Mouse (Mus musculus): Measurements from ENCODE around the gene Prr29. TPM values are rescaled to one million over a fixed set of nuclear protein-coding genes. Genes with fewer than 3 reads are reported as not detected.
"Not testable (repeated sequence)": the region's sequence is repeated elsewhere in the genome, so short reads cannot be mapped to it uniquely, and the experiment has no call there.

Gene Prr29
- polyA plus RNA-seq, 1 experiment, result 0.32 TPM

- no peak overlapping the region for H3ac ChIP-seq (ENCODE audit: control insufficient read depth, insufficient read length)
Measured at GRCm38 (mm10) chr11:106332458-106332857, 32.8 kb upstream of the Prr29 start.

GRCm38 (mm10) chr11:106334066-106334465 is 31.2 kb upstream of the Prr29 start:
- Histone ChIP-seq H3K36me3 (ENCODE audit: control insufficient read depth, insufficient read depth) (no peaks in the 10 kb centered on the region), H3K79me2 (ENCODE audit: control insufficient read depth, insufficient read depth) (no peaks in the 10 kb centered on the region)

More at GRCm38 (mm10) chr11:106332458-106332857, 32.8 kb upstream of the Prr29 start:
- H3K4me3 ChIP-seq, result no peak overlapping the region
- H3K4me2 ChIP-seq (ENCODE audit: low read depth), result peak overlapping the region; percentile 24
- H3K36me3 ChIP-seq (ENCODE audit: control insufficient read depth, insufficient read depth), result no peaks in the 10 kb centered on the region
- no peaks in the 10 kb centered on the region for H3K27me3 ChIP-seq (ENCODE audit: control insufficient read depth, insufficient read depth, insufficient read length)
- peak in 1 of 3 experiments; percentile 75 for TF ChIP-seq MYOD1 (IDR thresholded peaks at IDR 0.05; ENCODE audit: control insufficient read depth in 1 of 3, insufficient read length in 2 of 3, low read depth in 2 of 3)
- TF ChIP-seq USF1 (IDR thresholded peaks at IDR 0.05; ENCODE audit: low read depth), result no peak
- no peak for TF ChIP-seq CEBPB (IDR thresholded peaks at IDR 0.05; ENCODE audit: insufficient read depth, poor library complexity, severe bottlenecking)
- peak in 1 of 3 experiments; percentile 37 for TF ChIP-seq MYOG (IDR thresholded peaks at IDR 0.05; ENCODE audit: control insufficient read depth in 1 of 3, insufficient read depth in 1 of 3, insufficient read length in 2 of 3, low read depth in 2 of 3)
- no peaks in the 10 kb centered on the region for H3K79me2 ChIP-seq (ENCODE audit: control insufficient read depth, insufficient read depth)

DNA sequence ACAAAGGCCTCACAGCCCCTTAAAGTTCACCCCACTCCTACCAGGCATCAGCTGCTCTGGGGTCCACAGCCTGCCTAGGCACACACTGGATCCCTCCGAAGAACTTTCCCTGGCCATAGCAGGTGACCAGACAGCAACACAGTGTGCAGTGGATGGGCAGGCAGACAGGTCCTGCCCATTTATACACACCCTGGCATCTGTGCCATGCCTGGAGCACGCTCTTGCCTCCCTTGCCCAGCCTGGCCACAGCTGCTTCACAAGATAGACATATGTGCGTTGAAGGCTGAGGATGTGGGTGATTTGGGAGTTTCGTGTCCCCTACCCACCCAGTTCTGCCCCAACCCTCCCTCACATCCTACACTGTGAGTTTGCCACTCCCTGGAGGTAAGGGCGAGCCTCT is 27.2 kb upstream of the Prr29 start:
- Histone ChIP-seq H3K79me2 (ENCODE audit: control insufficient read depth, insufficient read depth) (no peaks in the 10 kb centered on the region), H3ac (ENCODE audit: control insufficient read depth, insufficient read length) (no peak overlapping the region), H3K27me3 (ENCODE audit: control insufficient read depth, insufficient read depth, insufficient read length) (peaks cover 7% of the 10 kb centered on the region), H3K36me3 (ENCODE audit: control insufficient read depth, insufficient read depth) (peaks cover 4% of the 10 kb centered on the region), H3K4me3 (no peak overlapping the region), H3K4me2 (ENCODE audit: low read depth) (peak overlapping the region; percentile 42)
- TF ChIP-seq MYOG (IDR thresholded peaks at IDR 0.05; ENCODE audit: control insufficient read depth in 1 of 3, insufficient read depth in 1 of 3, insufficient read length in 2 of 3, low read depth in 2 of 3) (peak; percentile 40 to 93 (median 87)), USF1 (IDR thresholded peaks at IDR 0.05; ENCODE audit: low read depth) (no peak), MYOD1 (IDR thresholded peaks at IDR 0.05; ENCODE audit: control insufficient read depth in 1 of 3, insufficient read length in 2 of 3, low read depth in 2 of 3) (peak in 2 of 3 experiments; percentile 61 to 91), CEBPB (IDR thresholded peaks at IDR 0.05; ENCODE audit: insufficient read depth, poor library complexity, severe bottlenecking) (no peak)

More at GRCm38 (mm10) chr11:106334066-106334465, 31.2 kb upstream of the Prr29 start:
- Histone ChIP-seq H3ac (ENCODE audit: control insufficient read depth, insufficient read length) (no peak overlapping the region), H3K4me3 (no peak overlapping the region), H3K27me3 (ENCODE audit: control insufficient read depth, insufficient read depth, insufficient read length) (no peaks in the 10 kb centered on the region), H3K4me2 (ENCODE audit: low read depth) (peak overlapping the region; percentile 39)
- TF ChIP-seq MYOG (IDR thresholded peaks at IDR 0.05; ENCODE audit: control insufficient read depth in 1 of 3, insufficient read depth in 1 of 3, insufficient read length in 2 of 3, low read depth in 2 of 3) (peak; percentile 64 to 96 (median 72)), MYOD1 (IDR thresholded peaks at IDR 0.05; ENCODE audit: control insufficient read depth in 1 of 3, insufficient read length in 2 of 3, low read depth in 2 of 3) (peak in 2 of 3 experiments; percentile 69 to 87), MAX (IDR thresholded peaks at IDR 0.05; ENCODE audit: low read depth) (no peak), TCF3 (IDR thresholded peaks at IDR 0.05; ENCODE audit: insufficient read length, low read depth) (peak; percentile 47), POLR2AphosphoS2 (IDR thresholded peaks at IDR 0.05; ENCODE audit: insufficient read length, low read depth) (no peak), SRF (IDR thresholded peaks at IDR 0.05; ENCODE audit: control insufficient read depth, insufficient read length, low read depth) (no peak), E2F4 (IDR thresholded peaks at IDR 0.05; ENCODE audit: insufficient read depth) (no peak), REST (IDR thresholded peaks at IDR 0.05; ENCODE audit: insufficient read depth, insufficient read length) (no peak), TCF12 (IDR thresholded peaks at IDR 0.05; ENCODE audit: insufficient read depth, poor library complexity, severe bottlenecking) (peak; percentile 39)

DNA sequence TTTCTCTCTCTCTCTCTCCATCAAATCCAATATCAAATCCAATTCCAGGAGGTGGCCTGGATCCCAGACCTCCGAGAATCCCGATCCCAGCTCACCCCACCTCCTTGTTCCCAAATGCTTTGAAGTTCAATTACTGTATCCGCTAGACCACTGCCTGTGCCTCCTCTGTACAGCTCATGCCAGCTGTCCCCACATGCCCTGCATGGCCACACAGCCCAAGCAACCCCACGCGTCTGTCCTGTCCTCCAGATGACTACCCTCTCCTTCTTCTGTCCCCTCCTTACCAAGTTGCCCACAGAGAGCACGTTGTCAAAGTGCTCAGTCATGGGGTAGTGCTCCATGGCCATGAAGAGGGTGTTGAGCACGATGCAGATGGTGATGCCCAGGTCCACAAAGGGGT is 26.4 kb upstream of the Prr29 start:
- Histone ChIP-seq H3K4me3 (no peak overlapping the region), H3K4me2 (ENCODE audit: low read depth) (peak overlapping the region; percentile 28), H3K36me3 (ENCODE audit: control insufficient read depth, insufficient read depth) (peaks cover 4% of the 10 kb centered on the region), H3K27me3 (ENCODE audit: control insufficient read depth, insufficient read depth, insufficient read length) (peaks cover 10% of the 10 kb centered on the region), H3K79me2 (ENCODE audit: control insufficient read depth, insufficient read depth) (no peaks in the 10 kb centered on the region), H3ac (ENCODE audit: control insufficient read depth, insufficient read length) (no peak overlapping the region)
- TF ChIP-seq TCF12 (IDR thresholded peaks at IDR 0.05; ENCODE audit: insufficient read depth, poor library complexity, severe bottlenecking) (no peak), MYOD1 (IDR thresholded peaks at IDR 0.05; ENCODE audit: control insufficient read depth in 1 of 3, insufficient read length in 2 of 3, low read depth in 2 of 3) (peak in 2 of 3 experiments; percentile 35 to 88), MYOG (IDR thresholded peaks at IDR 0.05; ENCODE audit: control insufficient read depth in 1 of 3, insufficient read depth in 1 of 3, insufficient read length in 2 of 3, low read depth in 2 of 3) (peak; percentile 44 to 95 (median 88)), E2F4 (IDR thresholded peaks at IDR 0.05; ENCODE audit: insufficient read depth) (no peak)

DNA sequence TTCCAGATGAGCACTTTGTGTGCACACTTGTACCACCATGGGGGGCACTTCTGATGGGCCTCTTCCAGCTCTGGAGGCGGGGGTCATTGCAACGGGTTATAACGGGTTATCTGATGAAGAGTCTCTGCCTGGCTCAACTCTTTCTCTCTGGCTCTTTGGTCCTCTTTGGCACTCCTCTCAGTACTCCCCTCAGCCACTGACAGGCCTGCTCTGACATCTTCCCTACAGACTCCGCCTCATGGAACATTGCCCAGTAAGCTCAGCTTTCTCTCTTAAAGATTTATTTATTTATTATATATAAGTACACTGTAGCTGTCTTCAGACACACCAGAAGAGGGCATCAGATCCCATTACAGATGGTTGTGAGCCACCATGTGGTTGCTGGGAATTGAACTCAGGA is 25.9 kb upstream of the Prr29 start:
- H3K4me3 ChIP-seq; H3K79me2 ChIP-seq (ENCODE audit: control insufficient read depth, insufficient read depth); H3K36me3 ChIP-seq (ENCODE audit: control insufficient read depth, insufficient read depth); H3ac ChIP-seq (ENCODE audit: control insufficient read depth, insufficient read length): not testable (repeated sequence)
- H3K27me3 ChIP-seq (ENCODE audit: control insufficient read depth, insufficient read depth, insufficient read length), result peaks cover 12% of the 10 kb centered on the region
- H3K4me2 ChIP-seq (ENCODE audit: low read depth), result peak overlapping the region; percentile 8

- peaks cover 4% of the 10 kb centered on the region for H3K36me3 ChIP-seq (ENCODE audit: control insufficient read depth, insufficient read depth)
- TF ChIP-seq SRF (IDR thresholded peaks at IDR 0.05; ENCODE audit: control insufficient read depth, insufficient read length, low read depth), result no peak
- no peak for TF ChIP-seq CEBPB (IDR thresholded peaks at IDR 0.05; ENCODE audit: insufficient read depth, poor library complexity, severe bottlenecking)
- TF ChIP-seq E2F4 (IDR thresholded peaks at IDR 0.05; ENCODE audit: insufficient read depth), result no peak
- no peak for TF ChIP-seq TCF12 (IDR thresholded peaks at IDR 0.05; ENCODE audit: insufficient read depth, poor library complexity, severe bottlenecking)
- TF ChIP-seq USF1 (IDR thresholded peaks at IDR 0.05; ENCODE audit: low read depth), result no peak
- TF ChIP-seq MAX (IDR thresholded peaks at IDR 0.05; ENCODE audit: low read depth), result no peak
- no peak for TF ChIP-seq MYOG (IDR thresholded peaks at IDR 0.05; ENCODE audit: control insufficient read depth in 1 of 3, insufficient read depth in 1 of 3, insufficient read length in 2 of 3, low read depth in 2 of 3)
- TF ChIP-seq TCF3 (IDR thresholded peaks at IDR 0.05; ENCODE audit: insufficient read length, low read depth), result no peak
- TF ChIP-seq MYOD1 (IDR thresholded peaks at IDR 0.05; ENCODE audit: control insufficient read depth in 1 of 3, insufficient read length in 2 of 3, low read depth in 2 of 3), result no peak
- no peak for TF ChIP-seq POLR2AphosphoS2 (IDR thresholded peaks at IDR 0.05; ENCODE audit: insufficient read length, low read depth)
- TF ChIP-seq REST (IDR thresholded peaks at IDR 0.05; ENCODE audit: insufficient read depth, insufficient read length), result no peak
- no peak for TF ChIP-seq POLR2A (IDR thresholded peaks at IDR 0.05; ENCODE audit: insufficient read length, low read depth)
- no peak overlapping the region for H3ac ChIP-seq (ENCODE audit: control insufficient read depth, insufficient read length)
- H3K79me2 ChIP-seq (ENCODE audit: control insufficient read depth, insufficient read depth), result no peaks in the 10 kb centered on the region
- no peak overlapping the region for H3K4me3 ChIP-seq
- H3K27me3 ChIP-seq (ENCODE audit: control insufficient read depth, insufficient read depth, insufficient read length), result peaks cover 20% of the 10 kb centered on the region
- H3K4me2 ChIP-seq (ENCODE audit: low read depth), result no peak overlapping the region
Measured at GRCm38 (mm10) chr11:106340990-106341520, 24.2 kb upstream of the Prr29 start.

Data from myocyte (in vitro differentiated cells).